Mouse (Mus musculus) midbrain, embryonic 14.5 days (tissue): Measurements from ENCODE around the gene Banp. TPM values are rescaled to one million over a fixed set of nuclear protein-coding genes. Genes with fewer than 3 reads are reported as not detected.

ENCODE experiments used
- ATAC-seq: fragments of 200-750 bp; cut with Nextera tagmentation; 2 replicates; pipeline ENCODE4 v1.8.0; 2017; ENCODE audit warnings: moderate number of reproducible peaks, moderate library complexity; ENCODE audit not compliant: low FRiP score, low TSS enrichment
- DNase-seq: peaks from one replicate; pipeline ENCODE4 v3.0.0-alpha.2; 2015
- H3K27ac ChIP-seq: fragments of 300-500 bp; sonication (generic); replicated peaks from 2 replicates; pipeline ENCODE4 v1.5.1; 2014; ENCODE audit warnings: mild to moderate bottlenecking, low read depth, low read length, moderate library complexity
- H3K27me3 ChIP-seq: fragments of 300-500 bp; sonication (generic); 2 replicates; pipeline ENCODE4 v1.6.1; 2014; ENCODE audit warnings: low read length, control low read depth, mixed read lengths; ENCODE audit not compliant: control insufficient read depth, insufficient read depth
- H3K36me3 ChIP-seq: fragments of 300-500 bp; sonication (generic); 2 replicates; pipeline ENCODE4 v1.6.1; 2014; ENCODE audit warnings: low read length, control low read depth; ENCODE audit not compliant: control insufficient read depth, insufficient read depth
- H3K4me1 ChIP-seq: fragments of 300-500 bp; sonication (generic); 2 replicates; pipeline ENCODE4 v1.6.1; 2014; ENCODE audit warnings: mild to moderate bottlenecking, antibody characterized with exemption, low read length, control low read depth; ENCODE audit not compliant: control insufficient read depth, insufficient read depth
- H3K4me2 ChIP-seq: fragments of 300-500 bp; sonication (generic); 2 replicates; pipeline ENCODE4 v1.6.1; 2014; ENCODE audit warnings: mild to moderate bottlenecking, low read length, moderate library complexity
- H3K4me3 ChIP-seq: fragments of 300-500 bp; sonication (generic); replicated peaks from 2 replicates; pipeline ENCODE4 v1.5.1; 2014; ENCODE audit warnings: low read depth, low read length
- H3K9ac ChIP-seq: fragments of 300-500 bp; sonication (generic); replicated peaks from 2 replicates; pipeline ENCODE4 v1.6.1; 2014; ENCODE audit warnings: mild to moderate bottlenecking, low read length, moderate library complexity
- H3K9me3 ChIP-seq: fragments of 300-500 bp; sonication (generic); 2 replicates; pipeline ENCODE4 v1.6.1; 2016; ENCODE audit warnings: low read length, control low read depth, mixed read lengths; ENCODE audit not compliant: control insufficient read depth
- WGBS: fragments of 180-500 bp; shearing (Covaris S2); extraction: QIAGEN DNeasy Blood & Tissue Kit; methylation state at CpG from one replicate; pipeline ENCODE4 v1.1.7; 2014; 5-methylcytosine and 5-hydroxymethylcytosine counted together
- polyA plus RNA-seq: library from polyadenylated mRNA; unstranded; fragments of >200 nt; fragmentation: Nextera tagmentation; extraction: Ambion mirVana; gene quantifications from 2 replicates; pipeline ENCODE4 v1.2.1, GENCODE M21; 2014

Banp gene
- polyA plus RNA-seq, 1 experiment from 2014 or later, result 47.7 TPM

DNA sequence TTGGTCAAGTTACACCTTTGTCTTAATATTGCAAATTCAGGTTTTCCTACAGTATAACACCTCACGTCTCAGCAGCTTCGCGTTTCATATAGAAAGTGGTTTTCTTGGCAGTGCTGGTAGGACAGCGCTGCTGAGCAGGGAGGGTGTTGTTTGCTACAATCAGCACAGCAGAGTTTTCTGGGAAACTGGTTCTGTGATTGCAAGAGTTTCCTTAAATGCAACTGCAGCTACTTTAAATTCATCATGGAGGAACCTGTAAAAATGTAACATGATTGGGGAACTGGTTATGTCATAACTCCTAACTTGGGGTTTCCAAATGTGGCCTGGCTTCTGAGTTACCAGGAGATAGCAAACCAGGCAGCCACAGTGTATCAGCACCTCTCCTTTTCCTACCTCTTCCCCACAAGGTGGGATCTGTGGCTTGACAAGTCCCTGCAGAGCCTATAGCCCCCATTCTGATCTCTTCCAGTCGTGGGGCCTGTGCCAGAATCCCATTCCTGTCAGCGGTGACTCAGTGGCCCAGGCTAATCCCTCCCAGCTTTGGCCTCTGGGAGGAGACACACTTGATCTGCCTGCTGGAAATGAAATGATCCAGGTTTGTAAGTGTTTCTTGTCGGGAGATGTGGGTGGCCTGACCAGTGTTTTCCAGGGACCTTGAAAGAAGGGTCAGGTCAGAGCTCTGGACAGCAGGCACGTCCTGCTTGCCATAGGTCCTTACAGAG is 70.7 kb downstream of the Banp start:
- H3K4me2 ChIP-seq, result no peak overlapping the region
- peaks cover 57% of the 10 kb centered on the region for H3K36me3 ChIP-seq
- H3K27me3 ChIP-seq, result no peaks in the 10 kb centered on the region
- ATAC-seq, result no peak
- no peak for DNase-seq
- H3K9ac ChIP-seq, result no peak overlapping the region
- no peaks in the 10 kb centered on the region for H3K4me1 ChIP-seq
- 84% methylated on average over 8 of the region's 8 CpGs for WGBS
- H3K27ac ChIP-seq, result no peak overlapping the region
- H3K4me3 ChIP-seq, result no peak overlapping the region
- H3K9me3 ChIP-seq, result no peaks in the 10 kb centered on the region

DNA sequence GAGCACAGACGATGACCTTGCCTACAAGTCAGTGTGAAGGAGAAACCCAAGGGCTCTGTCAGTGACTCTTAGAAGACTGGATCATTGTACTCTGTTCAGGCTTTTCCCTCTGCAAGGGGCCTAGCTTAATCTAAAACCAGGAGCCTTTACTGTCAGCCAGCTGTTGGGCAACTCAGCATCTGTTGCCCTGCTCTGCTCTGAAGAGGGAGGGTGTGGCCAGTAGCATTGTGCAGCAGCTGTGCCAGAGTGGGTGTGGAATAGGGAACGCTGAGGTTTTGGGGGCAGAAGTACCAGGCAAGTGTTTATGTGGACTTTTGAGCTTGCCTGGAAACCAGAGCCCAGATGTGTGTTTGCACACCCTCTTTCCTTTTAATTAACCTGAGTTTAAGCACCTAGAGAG is 72.2 kb downstream of the Banp start:
- Histone ChIP-seq H3K36me3 (peaks cover 65% of the 10 kb centered on the region), H3K9ac (no peak overlapping the region), H3K27ac (no peak overlapping the region), H3K4me2 (no peak overlapping the region), H3K27me3 (no peaks in the 10 kb centered on the region), H3K9me3 (no peaks in the 10 kb centered on the region), H3K4me3 (no peak overlapping the region), H3K4me1 (no peaks in the 10 kb centered on the region)
- DNase-seq (no peak), ATAC-seq (no peak)
- WGBS, result 94% methylated on average over 2 of the region's 2 CpGs

DNA sequence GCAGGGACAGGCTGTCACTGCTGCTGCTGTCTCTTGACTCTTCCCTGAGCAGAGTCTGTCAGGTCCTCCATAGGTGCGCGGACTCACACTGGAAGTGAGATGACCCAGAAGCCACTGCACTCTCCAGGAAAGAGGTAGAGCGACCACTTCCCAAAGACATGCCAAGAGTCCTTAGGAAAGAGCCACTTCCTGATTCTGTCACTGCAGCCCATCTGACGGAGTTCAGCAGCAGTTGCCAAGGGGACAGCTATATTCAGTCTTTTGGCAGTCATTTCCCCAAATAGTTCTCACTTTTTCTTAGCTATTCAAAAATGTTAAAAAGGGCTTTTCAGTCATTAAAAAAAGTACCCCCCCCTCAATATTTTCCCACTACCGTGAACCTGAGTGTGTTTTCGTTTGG is 72.7 kb downstream of the Banp start:
- Histone ChIP-seq H3K4me1 (no peaks in the 10 kb centered on the region), H3K9me3 (no peaks in the 10 kb centered on the region), H3K27ac (no peak overlapping the region), H3K4me2 (no peak overlapping the region), H3K9ac (no peak overlapping the region), H3K36me3 (peaks cover 66% of the 10 kb centered on the region), H3K4me3 (no peak overlapping the region), H3K27me3 (no peaks in the 10 kb centered on the region)
- no peak for DNase-seq
- 83% methylated on average over 6 of the region's 6 CpGs for WGBS
- ATAC-seq, result no peak

DNA sequence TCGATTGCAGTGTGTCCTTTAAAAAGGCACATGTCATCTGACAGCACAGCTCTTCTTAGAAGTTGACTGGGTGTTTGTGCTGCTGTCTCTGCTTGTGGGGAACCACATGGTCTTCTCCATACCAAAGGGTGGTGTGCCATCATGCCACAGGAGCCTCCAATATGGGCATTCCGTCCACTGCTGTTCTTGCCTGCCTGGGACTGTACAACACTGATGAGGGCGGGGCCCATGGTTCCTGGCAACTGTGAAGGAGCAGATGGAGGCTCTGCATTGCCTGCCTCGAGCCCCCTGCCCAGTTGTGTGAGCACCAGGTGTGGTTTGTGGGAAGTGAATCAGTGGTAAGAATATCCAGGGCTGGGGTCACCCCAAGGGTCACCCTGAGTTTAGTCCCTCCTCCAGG is 73.2 kb downstream of the Banp start:
- no peak overlapping the region for H3K4me3 ChIP-seq
- DNase-seq, result no peak
- no peak overlapping the region for H3K9ac ChIP-seq
- 79% methylated on average over 4 of the region's 4 CpGs for WGBS
- H3K27me3 ChIP-seq, result no peaks in the 10 kb centered on the region
- H3K27ac ChIP-seq, result no peak overlapping the region
- ATAC-seq, result no peak
- peaks cover 67% of the 10 kb centered on the region for H3K36me3 ChIP-seq
- H3K9me3 ChIP-seq, result no peaks in the 10 kb centered on the region
- H3K4me2 ChIP-seq, result no peak overlapping the region
- H3K4me1 ChIP-seq, result no peaks in the 10 kb centered on the region

DNA sequence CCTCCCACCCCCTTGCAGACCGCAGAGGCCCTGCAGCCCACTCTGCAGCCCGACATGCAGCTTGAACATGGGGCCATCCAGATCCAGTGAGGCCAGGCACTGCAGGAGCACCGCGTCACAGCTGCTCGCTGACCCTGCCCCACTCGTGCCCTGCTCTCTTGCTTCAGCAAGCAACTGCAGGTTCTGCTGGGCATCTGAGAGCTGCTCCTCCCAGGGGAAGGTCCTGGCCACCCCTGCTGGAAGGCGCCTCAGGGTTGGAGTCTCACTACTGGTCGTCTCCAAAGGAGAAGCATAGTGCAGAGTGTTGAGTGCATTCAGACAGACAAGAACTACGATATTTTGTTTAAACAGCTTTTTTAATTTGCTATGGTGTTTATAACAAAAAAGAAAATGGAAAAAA is 76.0 kb downstream of the Banp start:
- Histone ChIP-seq H3K27ac (no peak overlapping the region), H3K4me3 (no peak overlapping the region), H3K9ac (no peak overlapping the region), H3K4me2 (no peak overlapping the region), H3K9me3 (no peaks in the 10 kb centered on the region), H3K4me1 (0 out of 2 replicates have a peak, but pooled peaks cover 2% of the 10 kb centered on the region), H3K27me3 (no peaks in the 10 kb centered on the region), H3K36me3 (peaks cover 51% of the 10 kb centered on the region)
- 92% methylated on average over 9 of the region's 9 CpGs for WGBS
- no peak for ATAC-seq
- no peak for DNase-seq

DNA sequence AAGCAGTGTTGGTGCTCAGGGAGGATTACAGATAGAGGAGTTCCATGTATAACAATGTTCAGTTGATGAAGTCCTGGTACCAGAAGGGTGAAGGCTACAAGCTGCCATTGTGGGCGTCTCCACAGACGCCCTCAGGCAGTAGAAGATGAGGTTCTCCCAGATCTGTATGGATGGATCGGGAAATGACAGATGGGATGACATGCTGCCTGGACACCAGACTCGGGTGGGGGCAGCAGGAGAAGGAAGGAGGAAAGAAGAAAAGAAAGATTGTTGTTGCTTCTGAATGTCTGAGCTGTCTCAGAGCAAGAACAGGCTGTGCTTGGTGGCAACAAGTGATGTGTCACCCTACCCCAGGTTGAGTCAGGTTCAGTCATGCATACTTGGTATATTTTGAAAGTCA is 78.6 kb downstream of the Banp start:
- H3K27me3 ChIP-seq, result no peaks in the 10 kb centered on the region
- H3K9ac ChIP-seq, result no peak overlapping the region
- H3K4me2 ChIP-seq, result no peak overlapping the region
- H3K4me1 ChIP-seq, result 0 out of 2 replicates have a peak, but pooled peaks cover 9% of the 10 kb centered on the region
- no peak overlapping the region for H3K4me3 ChIP-seq
- no peak for DNase-seq
- no peak for ATAC-seq
- H3K27ac ChIP-seq, result no peak overlapping the region
- WGBS, result 87% methylated on average over 4 of the region's 4 CpGs
- peaks cover 44% of the 10 kb centered on the region for H3K36me3 ChIP-seq
- H3K9me3 ChIP-seq, result no peaks in the 10 kb centered on the region

DNA sequence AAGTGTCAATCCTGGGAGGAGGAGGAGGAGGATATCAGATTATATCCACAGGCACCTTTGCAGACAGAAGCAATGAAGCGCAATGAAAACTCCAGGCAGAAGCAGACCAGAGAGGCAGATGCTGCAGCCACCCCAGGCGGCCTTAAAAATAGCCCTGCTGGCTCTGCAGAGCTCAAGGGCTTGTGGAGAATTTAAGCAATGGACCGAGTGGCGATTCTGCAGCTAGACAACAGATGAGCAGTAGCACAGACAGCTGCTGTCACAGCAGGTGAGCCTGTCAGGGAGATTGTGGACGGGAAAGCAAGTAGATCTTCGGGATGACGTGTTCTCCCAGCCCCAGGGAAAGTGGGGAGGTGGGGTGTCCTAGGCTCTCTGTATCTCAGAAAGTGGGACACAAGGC is 81.4 kb downstream of the Banp start:
- Histone ChIP-seq H3K4me2 (no peak overlapping the region), H3K4me3 (no peak overlapping the region), H3K9ac (no peak overlapping the region), H3K27me3 (no peaks in the 10 kb centered on the region), H3K9me3 (no peaks in the 10 kb centered on the region), H3K27ac (no peak overlapping the region), H3K36me3 (peaks cover 20% of the 10 kb centered on the region), H3K4me1 (0 out of 2 replicates have a peak, but pooled peaks cover 9% of the 10 kb centered on the region)
- DNase-seq (peak; percentile 30), ATAC-seq (no peak)
- 23% methylated on average over 7 of the region's 7 CpGs for WGBS

DNA sequence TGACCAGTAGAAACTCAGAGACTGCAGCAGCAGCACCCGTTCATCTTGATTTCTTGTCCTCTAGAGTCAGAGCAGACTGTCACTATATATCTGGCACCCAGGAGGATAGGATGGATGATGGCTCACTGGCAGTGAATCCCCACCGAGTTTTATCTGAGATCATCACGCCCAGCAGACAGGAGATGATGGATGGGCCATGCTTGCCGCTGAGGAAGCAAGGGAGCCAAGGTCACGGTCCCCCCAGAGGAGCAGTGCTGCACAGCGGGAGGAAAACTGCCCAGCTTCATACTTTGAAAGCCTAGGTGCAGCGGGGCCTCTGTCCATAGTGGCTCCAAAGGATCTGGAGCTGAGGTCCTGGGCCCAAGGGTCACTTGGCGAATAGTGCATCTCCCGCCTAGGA is 83.2 kb downstream of the Banp start:
- Histone ChIP-seq H3K4me1 (0 out of 2 replicates have a peak, but pooled peaks cover 9% of the 10 kb centered on the region), H3K9me3 (no peaks in the 10 kb centered on the region), H3K27me3 (no peaks in the 10 kb centered on the region), H3K36me3 (0 out of 2 replicates have a peak, but pooled peaks cover 3% of the 10 kb centered on the region), H3K9ac (no peak overlapping the region), H3K4me3 (no peak overlapping the region), H3K4me2 (no peak overlapping the region), H3K27ac (no peak overlapping the region)
- DNase-seq (no peak), ATAC-seq (no peak)
- 78% methylated on average over 9 of the region's 9 CpGs for WGBS

DNA sequence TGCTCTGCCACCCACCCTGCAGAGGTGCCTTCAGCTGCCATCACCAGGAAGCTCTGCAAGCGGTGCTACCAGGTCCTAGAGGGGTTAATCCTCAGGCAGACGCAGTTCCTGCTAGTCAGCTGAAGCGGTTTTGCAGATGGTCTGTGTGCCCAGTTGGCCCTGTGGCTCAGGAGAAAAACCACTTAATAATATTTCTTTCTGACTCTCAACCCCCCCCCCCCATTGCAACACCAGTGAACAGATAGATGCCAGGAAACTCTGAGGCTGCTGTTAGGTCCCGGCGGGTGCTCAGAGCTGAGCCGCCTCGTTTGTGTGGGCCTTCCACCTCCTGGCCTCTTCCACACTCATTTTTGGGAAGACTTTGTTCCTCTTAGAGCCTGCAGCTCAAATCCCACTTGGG is 86.0 kb downstream of the Banp start:
- Histone ChIP-seq H3K4me3 (no peak overlapping the region), H3K9me3 (no peaks in the 10 kb centered on the region), H3K4me1 (0 out of 2 replicates have a peak, but pooled peaks cover 6% of the 10 kb centered on the region), H3K4me2 (no peak overlapping the region), H3K9ac (no peak overlapping the region), H3K36me3 (no peaks in the 10 kb centered on the region), H3K27me3 (no peaks in the 10 kb centered on the region), H3K27ac (no peak overlapping the region)
- 76% methylated on average over 7 of the region's 7 CpGs for WGBS
- ATAC-seq, result no peak
- no peak for DNase-seq
